Mouse (Mus musculus): ENCODE measurements around the gene 4932415D10Rik.

GRCm38 (mm10) chr10:82316482-82316881, at the start of gene 4932415D10Rik:
- TF ChIP-seq CTCF (IDR thresholded peaks at IDR 0.05; ENCODE audit: insufficient read depth, low read depth, low read length), result no peak
- no peak for TF ChIP-seq POLR2A (IDR thresholded peaks at IDR 0.05; ENCODE audit: insufficient read depth, low read depth, low read length)
